1 mouse cellular context compared by ENCODE assay signal in the genomic region with DNA sequence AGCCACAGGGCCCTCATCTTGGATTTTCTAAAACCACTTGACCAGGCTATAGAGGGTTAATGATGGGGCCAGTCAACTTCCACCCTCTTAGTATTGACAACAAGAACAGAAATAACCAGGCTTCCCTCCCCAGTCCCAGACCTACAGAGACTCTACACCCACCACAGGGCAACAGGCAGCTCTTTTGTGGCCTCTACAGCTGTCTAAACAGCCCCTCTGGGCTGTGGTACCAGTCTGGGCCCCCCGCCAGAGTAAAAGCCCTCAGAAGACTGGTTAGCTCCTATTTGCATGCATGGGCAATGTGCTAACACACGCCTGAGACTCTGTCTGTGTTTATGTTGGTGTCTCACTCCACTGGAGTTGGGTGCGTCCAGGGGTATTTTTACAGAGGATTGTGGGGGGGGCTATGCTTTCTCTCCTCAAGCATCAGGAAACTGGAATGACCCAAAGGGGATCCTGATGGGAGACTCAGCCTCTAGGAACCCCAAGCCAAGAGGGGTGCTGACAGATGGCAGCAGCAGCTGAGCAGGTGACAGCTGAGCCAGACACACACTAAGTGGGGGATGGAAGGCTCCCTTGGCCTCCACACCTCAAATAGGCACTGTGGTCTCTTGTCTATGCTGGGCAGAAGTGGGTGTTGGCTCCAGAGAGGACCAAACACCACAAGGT.
A peak's percentile ranks its signal among the peaks of the same experiment; 100 is the strongest.
TF ChIP-seq lines count a peak whose summit lies in the region.

No protein-coding gene starts in this region.

TF ChIP-seq in myocyte, 11 proteins besides CTCF, POLR2A, EP300 and RAD21 (continued from another document):
- TF ChIP-seq E2F4 (IDR thresholded peaks at IDR 0.05; ENCODE audit: insufficient read depth), result no peak
- TF ChIP-seq REST (IDR thresholded peaks at IDR 0.05; ENCODE audit: insufficient read depth, insufficient read length), result no peak
- TF ChIP-seq TCF12 (IDR thresholded peaks at IDR 0.05; ENCODE audit: insufficient read depth, poor library complexity, severe bottlenecking), result peak; percentile 99
- peak; percentile 99 for TF ChIP-seq MYOD1 (IDR thresholded peaks at IDR 0.05; ENCODE audit: control insufficient read depth in 1 of 3, insufficient read length in 2 of 3, low read depth in 2 of 3)
TF ChIP-seq in myocyte: peak in this region for 5.
